Mouse (Mus musculus): Measurements from ENCODE around the gene Gm1043. TPM values are rescaled to one million over a fixed set of nuclear protein-coding genes. Genes with fewer than 3 reads are reported as not detected.

Gene Gm1043
- polyA plus RNA-seq, 1 experiment, result 4.3 TPM

DNA sequence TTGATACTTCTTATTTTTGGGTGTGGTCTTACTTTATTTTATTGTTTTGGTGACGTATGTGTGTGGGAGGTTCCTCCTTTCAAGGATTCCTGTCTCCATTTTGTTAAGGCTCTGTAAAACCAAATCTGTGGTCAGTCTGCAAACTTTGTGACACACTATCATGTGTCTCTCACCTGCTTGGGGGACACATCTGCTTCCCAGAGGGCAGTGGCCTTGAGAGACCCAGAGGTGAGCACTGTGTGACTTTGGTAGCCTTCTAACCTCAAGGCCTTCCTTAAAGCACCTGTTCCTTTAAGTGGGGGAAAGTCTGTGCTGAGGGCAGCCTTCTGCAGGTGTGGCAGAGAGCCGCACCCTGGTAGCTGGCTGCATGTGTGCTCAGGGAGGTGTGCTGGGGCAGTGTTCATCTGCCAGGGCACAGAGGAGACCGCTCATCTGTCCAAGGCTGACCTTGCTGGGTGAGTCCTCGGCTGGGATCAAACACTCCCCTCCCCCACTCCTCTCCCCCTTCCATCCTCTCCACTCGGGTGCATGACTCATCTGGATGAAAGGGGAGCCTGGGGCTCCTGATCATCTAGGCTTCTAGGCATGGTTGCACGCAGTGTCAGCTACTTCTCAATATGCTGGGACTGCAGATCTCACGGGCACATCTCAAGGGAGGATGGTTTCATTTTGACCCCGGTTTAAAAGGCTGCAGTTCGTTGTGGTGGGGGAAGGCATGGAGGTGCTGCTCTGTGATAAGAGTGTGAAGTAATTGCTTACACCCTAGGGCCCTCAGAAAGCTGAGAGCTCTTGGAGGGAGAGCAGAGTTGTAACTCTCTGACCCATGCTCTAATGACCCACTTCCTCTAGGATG, 34.4 kb upstream of the Gm1043 start:
- WGBS, result 7% methylated on average over 9 of the region's 9 CpGs
- peak overlapping the region; percentile 88 for H3K27ac ChIP-seq (ENCODE audit: control insufficient read depth, insufficient read depth, low read length)
- peak overlapping the region; percentile 56 for H3K4me3 ChIP-seq (ENCODE audit: control insufficient read depth, insufficient read depth, low read length)

DNA sequence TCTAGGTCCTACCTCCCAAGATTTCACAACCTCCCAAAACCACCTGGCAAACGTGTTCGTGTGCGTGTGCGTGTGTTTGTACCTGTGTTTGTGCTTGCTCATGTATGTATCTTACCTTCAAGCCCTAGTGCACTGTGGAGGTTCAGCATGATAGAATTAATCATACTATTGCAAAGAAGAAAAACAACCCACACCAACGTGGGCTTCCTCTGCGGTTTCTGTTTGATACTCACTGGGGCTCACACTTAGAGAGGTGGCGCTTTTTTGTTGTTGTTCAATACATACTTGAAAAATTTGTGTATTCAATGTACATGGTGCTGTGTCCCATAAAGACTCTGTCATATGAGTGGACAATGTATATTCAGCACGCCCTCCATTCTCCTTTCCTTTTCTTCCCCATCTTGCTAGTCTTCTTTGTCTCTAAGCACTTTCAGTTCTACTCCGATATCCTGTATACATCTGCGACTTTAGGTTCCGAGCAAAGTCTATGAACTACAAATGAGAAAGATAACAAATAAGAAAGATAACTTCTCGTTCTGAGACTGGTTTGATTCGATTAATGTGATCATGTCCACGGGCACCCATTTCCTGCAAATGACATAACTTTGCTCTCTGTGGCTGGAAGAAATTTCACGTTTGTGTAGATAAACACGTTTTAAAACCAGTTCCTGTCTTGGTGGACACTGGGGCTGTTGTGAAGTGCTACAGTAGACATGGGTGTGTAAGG, 33.6 kb upstream of the Gm1043 start:
- DNase-seq, result no peak
- Histone ChIP-seq H3K27ac (ENCODE audit: control insufficient read depth, insufficient read depth, low read length) (peak overlapping the region; percentile 88), H3K4me1 (replicated peaks; ENCODE audit: control insufficient read depth, insufficient read depth, low read length) (peaks cover 81% of the 10 kb centered on the region), H3K4me3 (ENCODE audit: control insufficient read depth, insufficient read depth, low read length) (peak overlapping the region; percentile 56), H3K27me3 (ENCODE audit: control insufficient read depth, insufficient read depth, low read length) (no peaks in the 10 kb centered on the region), H3K36me3 (ENCODE audit: control insufficient read depth, insufficient read depth, low read length) (no peaks in the 10 kb centered on the region)
- TF ChIP-seq POLR2A (IDR thresholded peaks at IDR 0.05; ENCODE audit: control insufficient read depth, extremely low read depth, insufficient read depth, low read length, poor library complexity) (no peak), CTCF (IDR thresholded peaks at IDR 0.05; ENCODE audit: borderline replicate concordance, control insufficient read depth, extremely low read depth, insufficient read depth, low read length, poor library complexity) (no peak)
- 5% methylated on average over 16 of the region's 16 CpGs for WGBS

More for the DNA sequence above, 34.4 kb upstream of the Gm1043 start:
- Histone ChIP-seq H3K36me3 (ENCODE audit: control insufficient read depth, insufficient read depth, low read length) (no peaks in the 10 kb centered on the region), H3K4me1 (replicated peaks; ENCODE audit: control insufficient read depth, insufficient read depth, low read length) (peaks cover 82% of the 10 kb centered on the region), H3K27me3 (ENCODE audit: control insufficient read depth, insufficient read depth, low read length) (no peaks in the 10 kb centered on the region)
- TF ChIP-seq CTCF (IDR thresholded peaks at IDR 0.05; ENCODE audit: borderline replicate concordance, control insufficient read depth, extremely low read depth, insufficient read depth, low read length, poor library complexity) (0 out of 2 replicates have a peak, but pooled peaks have one; percentile 17), POLR2A (IDR thresholded peaks at IDR 0.05; ENCODE audit: control insufficient read depth, extremely low read depth, insufficient read depth, low read length, poor library complexity) (peak; percentile 39; the same call in 1 of the 2 replicates)
- DNase-seq, result peak; percentile 59

GRCm38 (mm10) chr5:37052846-37053245, 32.3 kb upstream of the Gm1043 start:
- no peak for DNase-seq
- no peaks in the 10 kb centered on the region for H3K36me3 ChIP-seq (ENCODE audit: control insufficient read depth, insufficient read depth, low read length)
- WGBS, result 90% methylated on average over 5 of the region's 5 CpGs
- no peak for TF ChIP-seq POLR2A (IDR thresholded peaks at IDR 0.05; ENCODE audit: control insufficient read depth, extremely low read depth, insufficient read depth, low read length, poor library complexity)
- TF ChIP-seq CTCF (IDR thresholded peaks at IDR 0.05; ENCODE audit: borderline replicate concordance, control insufficient read depth, extremely low read depth, insufficient read depth, low read length, poor library complexity), result no peak
- H3K4me3 ChIP-seq (ENCODE audit: control insufficient read depth, insufficient read depth, low read length), result no peak overlapping the region
- H3K4me1 ChIP-seq (replicated peaks; ENCODE audit: control insufficient read depth, insufficient read depth, low read length), result peaks cover 82% of the 10 kb centered on the region
- H3K27ac ChIP-seq (ENCODE audit: control insufficient read depth, insufficient read depth, low read length), result no peak overlapping the region
- H3K27me3 ChIP-seq (ENCODE audit: control insufficient read depth, insufficient read depth, low read length), result no peaks in the 10 kb centered on the region

GRCm38 (mm10) chr5:37055789-37056188, 29.4 kb upstream of the Gm1043 start:
- H3K27me3 ChIP-seq (ENCODE audit: control insufficient read depth, insufficient read depth, low read length), result no peaks in the 10 kb centered on the region
- WGBS, result 100% methylated on average over 1 of the region's 1 CpGs
- peaks cover 70% of the 10 kb centered on the region for H3K4me1 ChIP-seq (replicated peaks; ENCODE audit: control insufficient read depth, insufficient read depth, low read length)
- no peak overlapping the region for H3K4me3 ChIP-seq (ENCODE audit: control insufficient read depth, insufficient read depth, low read length)
- no peak for TF ChIP-seq POLR2A (IDR thresholded peaks at IDR 0.05; ENCODE audit: control insufficient read depth, extremely low read depth, insufficient read depth, low read length, poor library complexity)
- TF ChIP-seq CTCF (IDR thresholded peaks at IDR 0.05; ENCODE audit: borderline replicate concordance, control insufficient read depth, extremely low read depth, insufficient read depth, low read length, poor library complexity), result no peak
- H3K36me3 ChIP-seq (ENCODE audit: control insufficient read depth, insufficient read depth, low read length), result no peaks in the 10 kb centered on the region
- H3K27ac ChIP-seq (ENCODE audit: control insufficient read depth, insufficient read depth, low read length), result no peak overlapping the region
- DNase-seq, result no peak

GRCm38 (mm10) chr5:37056471-37056870, 28.7 kb upstream of the Gm1043 start:
- Histone ChIP-seq H3K36me3 (ENCODE audit: control insufficient read depth, insufficient read depth, low read length) (no peaks in the 10 kb centered on the region), H3K27me3 (ENCODE audit: control insufficient read depth, insufficient read depth, low read length) (no peaks in the 10 kb centered on the region), H3K4me1 (replicated peaks; ENCODE audit: control insufficient read depth, insufficient read depth, low read length) (peaks cover 67% of the 10 kb centered on the region), H3K4me3 (ENCODE audit: control insufficient read depth, insufficient read depth, low read length) (no peak overlapping the region), H3K27ac (ENCODE audit: control insufficient read depth, insufficient read depth, low read length) (peak overlapping the region; percentile 45)
- TF ChIP-seq POLR2A (IDR thresholded peaks at IDR 0.05; ENCODE audit: control insufficient read depth, extremely low read depth, insufficient read depth, low read length, poor library complexity) (no peak), CTCF (IDR thresholded peaks at IDR 0.05; ENCODE audit: borderline replicate concordance, control insufficient read depth, extremely low read depth, insufficient read depth, low read length, poor library complexity) (no peak)
- 5% methylated on average over 3 of the region's 3 CpGs for WGBS
- peak; percentile 47 for DNase-seq

DNA sequence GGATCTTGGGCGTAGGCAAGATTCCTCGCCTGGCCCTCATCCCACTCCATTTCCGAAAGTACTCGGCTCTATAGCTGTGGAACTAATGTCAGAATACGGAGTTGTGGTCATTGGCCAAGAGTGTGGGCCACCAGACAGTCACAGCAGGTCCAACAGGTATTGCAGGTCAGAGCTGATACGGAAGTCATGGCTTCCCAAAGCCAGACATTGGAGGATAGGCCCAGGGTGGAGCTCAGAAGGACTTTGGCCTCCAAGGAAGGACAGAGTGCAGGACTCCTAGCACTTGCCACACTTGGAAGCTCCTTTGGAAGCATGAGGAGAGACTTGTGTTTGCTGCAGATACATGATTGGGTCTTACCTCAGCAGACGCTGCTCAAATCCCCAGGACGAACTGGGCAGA, 23.6 kb upstream of the Gm1043 start:
- Histone ChIP-seq H3K4me3 (ENCODE audit: control insufficient read depth, insufficient read depth, low read length) (no peak overlapping the region), H3K27me3 (ENCODE audit: control insufficient read depth, insufficient read depth, low read length) (no peaks in the 10 kb centered on the region), H3K36me3 (ENCODE audit: control insufficient read depth, insufficient read depth, low read length) (no peaks in the 10 kb centered on the region), H3K27ac (ENCODE audit: control insufficient read depth, insufficient read depth, low read length) (no peak overlapping the region), H3K4me1 (replicated peaks; ENCODE audit: control insufficient read depth, insufficient read depth, low read length) (peaks cover 53% of the 10 kb centered on the region)
- no peak for DNase-seq
- 92% methylated on average over 8 of the region's 8 CpGs for WGBS
- TF ChIP-seq CTCF (IDR thresholded peaks at IDR 0.05; ENCODE audit: borderline replicate concordance, control insufficient read depth, extremely low read depth, insufficient read depth, low read length, poor library complexity) (no peak), POLR2A (IDR thresholded peaks at IDR 0.05; ENCODE audit: control insufficient read depth, extremely low read depth, insufficient read depth, low read length, poor library complexity) (no peak)

All from thymus, adult 2 months (tissue).